Mouse (Mus musculus) right cerebral cortex, postnatal 14 days (tissue): ENCODE measurements at regions not wholly inside any gene's neighbourhood (a gene's known extent, or its start where the extent isn't known, plus 50 kb on each side); places are given as distances from the start of the nearest gene placed in this dataset.

Experiments
- DNase-seq: peaks from one replicate; pipeline ENCODE4 v3.0.0; 2022

- DNase-seq = no peak
These were observed 434.6 kb upstream of the Tle4 start for GRCm38 (mm10) chr19:15032297-15032947.

- no peak for DNase-seq
These were observed 433.6 kb upstream of the Tle4 start for GRCm38 (mm10) chr19:15031483-15031882.

- DNase-seq = no peak
These were observed 405.7 kb upstream of the Tle4 start for GRCm38 (mm10) chr19:15003596-15003995.

GRCm38 (mm10) chr19:14993344-14993743, 395.5 kb upstream of the Tle4 start:
- DNase-seq = no peak

GRCm38 (mm10) chr19:14970161-14970560, 372.3 kb upstream of the Tle4 start:
- DNase-seq = no peak

- DNase-seq = no peak
These were observed 370.4 kb upstream of the Tle4 start for GRCm38 (mm10) chr19:14968283-14968682.

- peak; percentile 25 for DNase-seq
These were observed 359.9 kb upstream of the Tle4 start for GRCm38 (mm10) chr19:14957727-14958126.

- no peak for DNase-seq
These were observed 359.3 kb upstream of the Tle4 start for GRCm38 (mm10) chr19:14957154-14957553.

- DNase-seq = no peak
These were observed 358.5 kb upstream of the Tle4 start for GRCm38 (mm10) chr19:14956392-14956791.

GRCm38 (mm10) chr19:14955969-14956368, 358.1 kb upstream of the Tle4 start:
- no peak for DNase-seq

GRCm38 (mm10) chr19:14940207-14940952, 342.5 kb upstream of the Tle4 start:
- DNase-seq = no peak

GRCm38 (mm10) chr19:14922238-14922637, 324.4 kb upstream of the Tle4 start:
- DNase-seq = no peak

GRCm38 (mm10) chr19:14911056-14911850, 313.4 kb upstream of the Tle4 start:
- DNase-seq = no peak

- no peak for DNase-seq
These were observed 297.0 kb upstream of the Tle4 start for GRCm38 (mm10) chr19:14894875-14895274.

GRCm38 (mm10) chr19:14892390-14892758, 294.5 kb upstream of the Tle4 start:
- no peak for DNase-seq

GRCm38 (mm10) chr19:14891689-14892389, 294.0 kb upstream of the Tle4 start:
- no peak for DNase-seq

- DNase-seq = no peak
These were observed 293.2 kb upstream of the Tle4 start for GRCm38 (mm10) chr19:14891090-14891428.

GRCm38 (mm10) chr19:14890241-14891089, 292.6 kb upstream of the Tle4 start:
- peak; percentile 22 for DNase-seq

- DNase-seq = no peak
These were observed 291.9 kb upstream of the Tle4 start for GRCm38 (mm10) chr19:14889794-14890193.

GRCm38 (mm10) chr19:14883707-14884421, 286.0 kb upstream of the Tle4 start:
- DNase-seq = no peak

- no peak for DNase-seq
These were observed 283.0 kb upstream of the Tle4 start for GRCm38 (mm10) chr19:14880818-14881217.

GRCm38 (mm10) chr19:14873986-14874385, 276.1 kb upstream of the Tle4 start:
- no peak for DNase-seq
